Mouse (Mus musculus): ENCODE measurements around the gene Plekhm3.

GRCm38 (mm10) chr1:64878795-64879240, 77.8 kb downstream of the Plekhm3 start:
- TF ChIP-seq EP300 (IDR thresholded peaks at IDR 0.05; ENCODE audit: low read depth): no peak
- no peak for TF ChIP-seq CTCF (IDR thresholded peaks at IDR 0.05; ENCODE audit: low read depth)

All from heart, postnatal 0 days (tissue).